In genomic region chr2:18587746-18588231, GRCm38 (mm10) we compare ENCODE assay signal across 8 mouse cellular contexts.
DNase-seq lines count a peak whose midpoint lies in the region; ATAC-seq and TF ChIP-seq lines count a peak whose summit lies in the region.

No protein-coding gene starts in this region.

- no peak for ATAC-seq in limb, embryonic 14.5 days (ENCODE audit: low FRiP score, low read depth)
- ATAC-seq in neural tube, embryonic 12.5 days (ENCODE audit: low FRiP score, low read depth): peak; percentile 13; the same call in 1 of the 2 replicates

- H3K36me3 ChIP-seq in limb, embryonic 14.5 days (ENCODE audit: control insufficient read depth, insufficient read depth, low read length): no peaks in the 10 kb centered on the region
- H3K36me3 ChIP-seq in neural tube, embryonic 12.5 days: no peaks in the 10 kb centered on the region

- H3K4me2 ChIP-seq in limb, embryonic 14.5 days (replicated peaks; ENCODE audit: low read depth, low read length, severe bottlenecking): peak overlapping the region; percentile 61
- peak overlapping the region; percentile 56 for H3K4me2 ChIP-seq in neural tube, embryonic 12.5 days (replicated peaks)

- H3K4me3 ChIP-seq in limb, embryonic 14.5 days (replicated peaks; ENCODE audit: low read length): peak overlapping the region; percentile 59
- H3K4me3 ChIP-seq in neural tube, embryonic 12.5 days: peak overlapping the region; percentile 54

- H3K27me3 ChIP-seq in limb, embryonic 14.5 days (ENCODE audit: control insufficient read depth, insufficient read depth, low read length): no peaks in the 10 kb centered on the region
- no peaks in the 10 kb centered on the region for H3K27me3 ChIP-seq in neural tube, embryonic 12.5 days (replicated peaks)

- peak overlapping the region; percentile 74; the same call in 1 of the 2 replicates for H3K27ac ChIP-seq in limb, embryonic 14.5 days (replicated peaks; ENCODE audit: low read depth, low read length)
- H3K27ac ChIP-seq in neural tube, embryonic 12.5 days: no peak overlapping the region

- H3K9me3 ChIP-seq in limb, embryonic 14.5 days (ENCODE audit: control insufficient read depth, low read length): no peaks in the 10 kb centered on the region
- H3K9me3 ChIP-seq in neural tube, embryonic 12.5 days: no peaks in the 10 kb centered on the region

- TF ChIP-seq POLR2A in limb, embryonic 14.5 days (IDR thresholded peaks at IDR 0.05; ENCODE audit: borderline replicate concordance, extremely low read depth, insufficient read depth, insufficient read length): no peak

- no peaks in the 10 kb centered on the region for H3K4me1 ChIP-seq in limb, embryonic 14.5 days (ENCODE audit: control insufficient read depth, insufficient read depth, low read length)
- no peaks in the 10 kb centered on the region for H3K4me1 ChIP-seq in neural tube, embryonic 12.5 days

- intact Hi-C loops in heart, postnatal 10 days (cut with DNase I): loop anchor here (2.0 to 5.0 kb wide), 6 partner anchors 85 to 555 kb away; partner anchors contain the start of genes 4930426L09Rik, Commd3, Dnajc1 and Pip4k2a

- DNase-seq in lung, adult 18-20 months: peak; percentile 4 to 5
- no peak for DNase-seq in lung, postnatal 14 days
- peak; percentile 40 for DNase-seq in c-Kit-positive CD71-positive TER-119-negative erythroid progenitor cells, embryonic 14.5 days (ENCODE audit: low read depth)
- peak; percentile 30 to 37 for DNase-seq in heart, postnatal 10 days
- DNase-seq in limb, embryonic 14.5 days (ENCODE audit: low spot score): peak; percentile 36
- no peak for DNase-seq in frontal cortex, postnatal 14 days (ENCODE audit: low spot score in 2 of 2)
- no peak for DNase-seq in spleen, postnatal 10 days (ENCODE audit: low spot score in 2 of 2)

- peak overlapping the region; percentile 68 for H3K9ac ChIP-seq in limb, embryonic 14.5 days (ENCODE audit: low read depth, low read length, severe bottlenecking)
- H3K9ac ChIP-seq in neural tube, embryonic 12.5 days: peak overlapping the region; percentile 35

- WGBS in limb, embryonic 14.5 days: under 1% methylated on average over 16 of the region's 16 CpGs
- under 1% methylated on average over 16 of the region's 16 CpGs for WGBS in neural tube, embryonic 12.5 days

Comparison
In these comparisons a context has a peak if more than half of its experiments do, and no peak if none do; other contexts are left out.
1. DNase-seq: peak in lung, adult 18-20 months (2 of 2), c-Kit-positive CD71-positive TER-119-negative erythroid progenitor cells, embryonic 14.5 days (single experiment), heart, postnatal 10 days (2 of 2) and limb, embryonic 14.5 days (single experiment); none in lung, postnatal 14 days (single experiment), frontal cortex, postnatal 14 days (0 of 2) and spleen, postnatal 10 days (0 of 2).